Mouse (Mus musculus) gastrocnemius, postnatal 36 days (tissue): Measurements from ENCODE around the gene Atp5mpl. TPM values are rescaled to one million over a fixed set of nuclear protein-coding genes. Genes with fewer than 3 reads are reported as not detected.

Experiments
- DNase-seq, 2 experiments: peaks; one replicate each; pipeline ENCODE4 v3.0.0; 2022
- intact Hi-C: fragments of 180-260 bp; cut with DNase I; formaldehyde crosslinking; loops from one replicate; pipeline ENCODE4 v1.15.1; 2025
- total RNA-seq, 2 experiments: library from RNA; stranded (reverse); gene quantifications; 2 replicates each; pipeline ENCODE4 v1.2.3; 2021

Gene Atp5mpl
- total RNA-seq, 2 experiments from 2014 or later: 710 to 772 TPM

DNA sequence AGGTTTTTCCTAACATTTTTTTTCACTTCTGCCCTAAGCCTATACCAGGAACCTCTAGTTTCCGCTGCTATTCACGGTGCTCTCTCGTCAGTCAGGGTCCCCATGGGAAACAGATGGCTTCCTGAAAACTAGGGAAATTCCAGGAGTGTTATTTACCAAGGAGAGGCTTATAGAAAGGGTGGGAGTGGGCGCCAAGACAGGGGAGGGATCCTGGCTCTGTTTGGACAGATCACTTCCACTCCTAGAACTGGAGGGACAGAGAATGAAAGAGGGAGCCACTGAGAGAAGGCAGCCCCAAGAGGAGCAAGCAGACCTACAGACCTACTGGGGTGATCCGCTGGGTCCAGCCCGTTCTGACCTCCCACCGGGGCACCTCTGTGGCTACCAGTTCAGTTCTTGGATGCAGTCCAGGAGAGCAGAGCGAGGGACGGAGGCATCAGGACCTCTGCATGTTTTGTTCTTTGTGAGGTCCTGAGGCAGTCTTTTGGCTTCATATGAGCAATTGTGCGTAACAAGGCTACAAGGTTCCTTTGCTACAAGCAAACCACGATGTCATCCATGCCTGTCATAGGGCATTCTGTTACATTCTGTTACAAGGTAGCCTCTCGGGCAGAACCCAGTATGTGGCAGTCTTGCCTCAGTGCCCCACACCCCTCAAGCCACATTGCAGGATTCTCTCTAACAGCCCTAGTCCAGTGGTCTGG is 50.1 kb downstream of the Atp5mpl start:
- intact Hi-C loops: no loop called here
- no peak for DNase-seq

DNA sequence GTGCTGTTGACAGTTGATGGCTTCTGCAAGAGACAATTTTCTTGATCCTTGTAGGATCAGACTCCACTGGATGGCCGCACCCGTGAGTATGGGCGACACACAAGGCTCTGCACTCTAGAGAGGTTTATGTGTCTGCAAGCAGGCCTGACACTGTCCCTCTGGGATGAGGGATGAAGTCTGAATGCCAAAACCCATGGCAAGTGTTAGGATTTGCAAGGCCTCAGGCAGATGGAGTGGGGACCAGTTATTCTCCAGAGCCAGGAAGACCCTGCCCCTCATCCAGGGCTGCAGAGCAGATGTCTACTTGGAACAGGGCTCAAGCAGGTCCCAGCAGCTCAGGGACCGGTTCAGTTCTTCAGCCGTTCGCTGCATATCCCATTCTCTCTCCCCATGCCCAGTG is 51.0 kb downstream of the Atp5mpl start:
- intact Hi-C loops: loop anchor here (2.0 kb wide), 1 partner anchor 27 kb away; no protein-coding TSS in a partner anchor

DNA sequence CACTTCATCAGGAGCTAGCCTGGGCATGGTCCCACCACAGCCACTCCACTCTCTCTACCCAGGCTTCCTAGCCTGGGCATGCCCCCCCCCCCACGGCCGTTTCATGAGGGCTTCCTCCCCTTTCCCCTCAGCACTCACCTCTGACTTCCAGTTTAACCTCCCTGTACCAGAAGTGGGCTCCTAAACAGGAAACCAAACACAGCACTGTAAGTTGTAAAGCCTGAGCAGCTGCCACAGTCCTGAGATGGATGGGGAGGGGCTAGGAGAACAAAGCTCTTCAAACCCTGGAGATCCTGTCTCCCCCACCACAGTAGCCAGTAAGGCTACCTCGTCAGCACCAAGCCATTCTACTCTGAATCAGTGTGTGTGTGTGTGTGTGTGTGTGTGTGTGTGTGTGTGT is 52.7 kb downstream of the Atp5mpl start:
- intact Hi-C loops: loop anchor here (2.0 kb wide), 1 partner anchor 29 kb away; no protein-coding TSS in a partner anchor
- no peak for DNase-seq

More for the DNA sequence above, 51.0 kb downstream of the Atp5mpl start:
- no peak for DNase-seq

DNA sequence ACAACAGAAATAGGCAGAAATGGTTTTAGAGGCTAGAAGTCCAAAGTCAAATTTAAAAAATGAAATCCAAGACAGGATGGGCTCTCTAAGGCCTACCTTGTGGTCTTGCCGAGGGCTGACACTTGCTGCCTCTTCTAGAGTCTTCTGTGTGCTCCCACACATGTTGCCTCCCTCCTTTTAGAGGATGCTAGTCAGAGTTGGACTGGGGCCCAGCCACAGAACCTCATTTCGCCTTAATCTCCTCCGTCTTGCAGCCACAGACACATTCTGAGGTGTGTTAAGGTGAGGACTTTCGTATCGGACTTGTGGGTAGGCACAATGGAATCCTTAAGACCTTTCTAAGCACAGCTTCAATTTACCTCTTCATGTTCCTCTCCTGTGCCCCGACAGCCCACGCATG is 54.0 kb downstream of the Atp5mpl start:
- intact Hi-C loops: no loop called here
- DNase-seq: no peak

DNA sequence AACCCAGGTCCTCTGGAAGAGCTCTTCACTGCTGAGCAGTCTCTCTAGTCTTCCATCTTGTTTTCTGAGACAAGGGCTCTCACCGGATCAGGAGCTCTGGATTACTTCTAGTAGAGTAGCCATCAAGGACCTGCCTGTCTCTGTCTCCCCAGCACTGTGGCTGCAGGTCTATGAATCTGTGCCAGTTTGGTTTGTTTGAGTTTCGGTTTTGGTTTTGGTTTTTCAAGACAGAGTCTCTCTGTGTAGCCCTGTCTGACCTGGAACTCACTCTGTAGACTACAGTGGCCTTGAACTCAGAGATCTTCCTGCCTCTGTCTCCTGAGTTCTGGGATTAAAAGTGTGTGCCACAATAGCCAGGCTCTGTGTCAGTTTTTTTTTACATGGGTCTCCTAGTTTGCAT is 55.0 kb downstream of the Atp5mpl start:
- DNase-seq: no peak
- intact Hi-C loops: no loop called here

Other genes with a start within 250 kb of the Atp5mpl start
- gene Klc1, start 208.1 kb downstream of the Atp5mpl start, total RNA-seq: 10 to 100 TPM; 55.2 to 59.3 TPM
- gene Xrcc3, start 153.1 kb downstream of the Atp5mpl start, total RNA-seq: under 1 TPM; 0.43 to 0.47 TPM
- 10 to 100 TPM; 10.4 to 16.2 TPM for gene Zfyve21, start 152.8 kb downstream of the Atp5mpl start, total RNA-seq
- gene Ppp1r13b, start 58.9 kb downstream of the Atp5mpl start, total RNA-seq: 1 to 10 TPM; 7.2 to 7.5 TPM
- not detected for gene Tdrd9, start 4.6 kb upstream of the Atp5mpl start, total RNA-seq
- gene Rd3l, start 14.3 kb upstream of the Atp5mpl start, total RNA-seq: not detected
- gene Aspg, start 139.7 kb upstream of the Atp5mpl start, total RNA-seq: under 1 TPM in 1 of 2 experiments, not detected in 1; 0.20 TPM
- gene Kif26a, start 179.2 kb upstream of the Atp5mpl start, total RNA-seq: 1 to 10 TPM; 4.0 to 4.7 TPM